Mouse (Mus musculus) layer of hippocampus, postnatal 25 days (tissue): ENCODE measurements around the gene Mrpl54. TPM values are rescaled to one million over a fixed set of nuclear protein-coding genes. Genes with fewer than 3 reads are reported as not detected.
A peak's percentile ranks its signal among the peaks of the same experiment; 100 is the strongest.

Experiments used
- DNase-seq, 2 experiments: peaks; one replicate each; pipeline ENCODE4 v3.0.0; 2022; ENCODE audit warnings: mixed read lengths in 2 of 2, low spot score in 1 of 2; ENCODE audit errors: extremely low spot score in 1 of 2
- total RNA-seq, 2 experiments: library from RNA; stranded (reverse); gene quantifications; 2 replicates each; pipeline ENCODE4 v1.2.3; 2021

Gene Mrpl54
- total RNA-seq, 2 experiments from 2014 or later: 38.6 to 44.0 TPM

DNA sequence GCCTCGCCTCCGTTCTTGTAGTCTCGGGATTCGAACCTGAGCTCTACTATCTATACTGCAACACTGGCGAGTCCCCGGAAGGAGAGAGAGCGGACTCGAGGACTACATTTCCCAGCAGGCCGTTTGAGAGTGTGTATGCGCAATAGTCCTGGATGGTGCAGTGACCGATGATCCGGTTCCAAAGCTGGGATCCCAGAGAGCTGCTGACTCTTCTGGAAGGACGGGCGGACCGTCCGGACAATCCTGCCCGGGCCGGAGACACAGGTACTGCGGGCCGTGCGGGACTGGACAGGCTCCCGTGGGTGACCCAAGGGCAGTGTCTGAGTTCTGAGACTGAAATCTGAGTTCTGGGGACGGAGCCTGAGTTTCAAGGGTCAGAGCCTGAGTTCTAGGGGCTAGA lies 1.3 kb upstream of the Mrpl54 start:
- peak in 1 of 2 experiments; percentile 66 for DNase-seq

DNA sequence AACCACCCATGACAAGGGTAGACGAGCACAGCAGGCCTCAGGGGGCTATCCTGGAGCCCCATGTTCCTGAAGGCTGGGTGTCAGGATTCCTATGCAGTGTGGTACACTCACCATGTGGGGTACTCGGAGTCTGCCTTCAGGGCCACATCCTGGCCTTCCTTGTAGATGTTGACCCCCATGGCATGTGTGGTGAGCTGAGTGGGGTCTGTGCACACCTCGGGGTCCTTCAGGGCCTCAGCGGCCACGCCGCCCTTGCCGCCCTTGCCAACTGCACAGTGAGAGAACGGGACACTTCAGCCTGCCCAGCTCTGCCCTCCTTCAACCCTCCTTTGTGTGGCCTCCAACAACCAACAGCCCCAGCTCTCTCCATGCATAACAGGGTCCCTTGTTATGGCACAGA lies 1.2 kb downstream of the Mrpl54 start:
- DNase-seq: no peak

DNA sequence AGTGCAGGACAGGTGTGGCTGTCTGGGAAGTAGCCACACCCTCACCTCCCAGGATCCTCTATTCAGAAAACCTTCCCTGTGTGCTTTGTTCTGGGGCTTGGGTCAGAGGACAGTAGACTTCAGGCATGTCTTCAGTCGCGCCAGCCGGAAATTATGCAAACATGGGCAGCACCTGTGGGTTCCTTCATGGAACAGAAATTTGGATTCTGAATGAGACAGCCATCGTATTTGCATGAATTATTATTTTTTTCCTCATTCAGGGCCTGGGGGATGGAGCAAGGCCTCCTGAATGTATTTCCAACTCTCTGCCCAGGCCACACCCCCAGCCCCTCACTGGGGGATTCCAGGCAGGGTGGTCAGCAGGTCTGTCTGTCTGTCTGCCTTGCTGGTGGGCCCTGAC lies 5.7 kb downstream of the Mrpl54 start:
- DNase-seq: no peak

DNA sequence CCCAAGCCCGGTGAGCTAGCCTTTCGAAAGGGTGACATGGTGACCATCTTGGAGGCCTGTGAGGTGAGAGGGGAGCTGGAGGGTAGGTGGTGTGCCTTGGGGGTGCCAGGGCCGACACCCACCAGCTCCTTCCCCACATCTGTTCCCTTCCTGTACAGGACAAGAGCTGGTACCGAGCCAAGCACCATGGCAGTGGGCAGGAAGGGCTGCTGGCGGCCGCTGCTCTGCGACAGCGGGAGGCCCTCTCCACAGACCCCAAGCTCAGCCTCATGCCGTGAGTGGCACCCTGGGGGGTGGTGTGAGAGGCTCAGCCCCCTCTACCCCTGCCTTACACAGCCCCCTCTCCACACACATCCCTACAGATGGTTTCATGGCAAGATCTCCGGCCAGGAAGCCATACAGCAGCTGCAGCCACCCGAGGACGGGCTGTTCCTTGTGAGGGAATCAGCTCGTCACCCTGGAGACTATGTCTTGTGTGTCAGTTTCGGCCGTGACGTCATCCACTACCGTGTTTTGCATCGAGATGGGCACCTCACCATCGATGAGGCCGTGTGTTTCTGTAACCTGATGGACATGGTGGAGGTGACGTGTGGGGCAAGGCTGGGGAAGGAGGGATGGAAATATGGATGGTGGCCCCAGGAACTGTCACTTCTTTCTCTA lies 7.4 kb downstream of the Mrpl54 start:
- no peak for DNase-seq

DNA sequence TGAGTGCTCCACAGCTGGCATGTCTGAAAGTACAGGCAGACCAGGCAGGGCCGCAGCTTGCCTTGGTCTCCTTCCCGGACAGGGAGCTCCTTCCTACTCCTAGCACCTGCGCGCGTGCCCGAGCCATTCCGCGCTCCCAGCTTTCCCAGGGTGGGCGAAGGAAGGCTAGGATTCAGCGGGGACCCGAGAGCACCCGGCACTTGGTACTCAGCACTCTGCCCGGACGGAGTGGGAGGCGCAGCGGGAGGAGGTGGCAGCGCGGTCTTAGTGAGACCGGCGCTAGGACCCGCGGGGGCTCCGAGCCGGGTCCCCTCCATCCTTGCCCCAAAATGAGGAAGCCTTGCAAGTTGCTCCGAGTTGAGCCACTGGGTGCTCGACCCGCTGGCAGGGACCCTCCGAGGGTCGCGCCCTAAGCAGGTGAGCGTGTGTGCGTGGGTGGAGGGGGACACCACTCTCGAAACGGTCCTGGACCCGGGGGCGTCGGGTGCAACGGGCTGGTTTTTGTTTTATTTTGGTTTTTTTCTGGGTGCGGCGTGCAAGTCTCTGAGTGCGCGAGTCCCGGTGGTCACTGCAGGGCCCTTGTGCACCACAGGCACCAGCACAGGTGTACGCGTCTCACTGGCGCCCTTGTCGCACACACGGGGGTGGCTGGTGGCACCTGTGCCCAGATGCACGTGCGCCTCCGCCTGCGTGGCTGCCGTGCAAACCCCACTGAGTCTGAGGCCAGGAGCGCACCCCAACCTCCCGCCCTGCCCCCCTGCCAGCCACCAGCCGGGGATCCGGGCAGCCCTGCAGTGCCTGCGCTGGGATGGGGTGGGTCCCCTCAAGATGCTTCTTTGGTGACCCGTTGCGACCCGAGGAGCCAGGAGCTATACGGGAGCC lies 9.3 kb downstream of the Mrpl54 start:
- peak in 1 of 2 experiments; percentile 56 for DNase-seq

DNA sequence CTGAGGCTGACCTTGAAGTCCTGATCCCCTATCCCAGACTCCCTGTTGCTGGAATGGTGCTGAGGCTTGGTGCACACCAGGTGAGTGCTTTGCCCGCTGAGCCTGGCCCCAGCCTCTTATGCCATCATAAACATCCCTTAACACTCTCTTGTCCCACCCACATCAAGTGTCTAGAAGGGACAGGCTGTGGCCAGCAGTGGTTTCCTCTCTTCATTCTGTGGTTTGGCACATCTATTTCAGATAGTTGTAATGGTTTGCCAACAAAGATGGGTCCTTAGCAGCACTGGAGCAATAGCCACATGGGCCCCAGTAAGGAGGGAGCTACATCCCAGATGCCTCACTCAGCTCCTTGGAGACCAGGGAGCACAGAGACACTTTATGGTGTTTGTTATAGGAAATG lies 11.8 kb downstream of the Mrpl54 start:
- DNase-seq: no peak

DNA sequence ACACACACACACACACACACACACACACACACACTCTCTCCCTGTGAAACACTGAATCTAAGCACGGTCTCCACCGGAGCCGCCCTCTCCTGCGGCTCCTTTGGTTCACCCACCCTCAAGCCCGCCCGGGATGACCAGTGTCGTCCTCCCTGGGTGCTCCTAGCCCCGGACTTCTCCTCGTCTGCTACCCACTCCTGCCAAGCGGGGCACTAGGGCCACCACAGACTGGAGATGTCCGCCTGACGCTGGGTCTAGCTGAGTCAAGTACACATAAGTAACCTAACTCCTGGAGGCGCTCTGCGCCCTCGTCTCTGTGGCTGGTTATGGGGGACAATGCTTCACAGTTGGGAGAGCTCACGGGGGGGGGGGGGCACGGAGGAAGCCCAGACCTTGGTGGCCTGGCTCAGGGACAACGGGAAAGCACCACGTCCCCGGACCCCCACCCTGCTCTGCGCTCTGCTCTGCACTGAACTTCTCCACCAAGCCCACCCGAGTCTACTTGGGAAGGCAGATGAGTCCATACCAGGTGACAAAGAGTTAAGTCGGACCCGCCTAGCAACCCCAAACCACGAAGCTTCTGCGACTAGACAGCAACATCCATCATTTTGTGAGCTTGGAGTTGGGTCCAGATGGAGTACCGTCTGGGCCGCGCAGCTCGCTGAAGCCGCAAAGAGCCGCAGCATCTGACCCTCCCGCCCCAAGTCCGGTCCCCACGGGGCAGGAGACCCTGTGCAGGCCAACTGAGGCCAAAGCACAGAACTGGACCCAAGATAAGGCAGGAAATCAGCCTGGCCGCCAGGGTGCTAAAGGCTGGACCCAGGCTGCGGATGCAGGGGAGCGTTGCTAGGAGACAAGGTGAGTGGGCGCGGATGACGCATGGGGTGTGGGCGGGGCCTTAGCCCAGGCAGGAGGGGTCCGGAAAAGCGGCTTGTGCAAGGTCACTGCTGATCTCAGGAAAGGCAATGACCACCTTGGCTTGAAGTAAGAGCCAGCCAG lies 14.0 kb downstream of the Mrpl54 start, which contains the start of gene Matk:
Gene Matk (plus strand): TSS at position 512 of the 996 bp plus-strand sequence.
- DNase-seq: peak; percentile 78 to 84

DNA sequence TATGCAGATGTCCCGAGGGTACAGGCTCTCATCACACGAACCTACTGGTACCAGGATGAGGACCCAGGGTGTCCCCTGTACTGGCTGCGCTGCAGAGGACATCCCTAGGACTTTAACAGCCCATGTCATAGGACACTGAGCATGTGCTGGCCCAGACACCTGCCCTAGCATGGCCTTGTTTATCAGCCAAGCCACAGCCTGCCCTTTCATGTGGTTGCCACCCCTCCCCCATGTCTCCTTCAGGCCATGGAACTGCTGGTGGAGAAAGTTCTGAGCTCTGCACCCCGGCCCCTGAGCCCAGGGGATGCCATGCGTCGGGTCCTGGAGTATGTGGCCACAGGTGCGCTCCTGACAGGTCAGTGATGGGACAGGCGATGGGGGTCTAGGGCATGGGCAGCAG lies 17.3 kb downstream of the Mrpl54 start:
- DNase-seq: no peak

DNA sequence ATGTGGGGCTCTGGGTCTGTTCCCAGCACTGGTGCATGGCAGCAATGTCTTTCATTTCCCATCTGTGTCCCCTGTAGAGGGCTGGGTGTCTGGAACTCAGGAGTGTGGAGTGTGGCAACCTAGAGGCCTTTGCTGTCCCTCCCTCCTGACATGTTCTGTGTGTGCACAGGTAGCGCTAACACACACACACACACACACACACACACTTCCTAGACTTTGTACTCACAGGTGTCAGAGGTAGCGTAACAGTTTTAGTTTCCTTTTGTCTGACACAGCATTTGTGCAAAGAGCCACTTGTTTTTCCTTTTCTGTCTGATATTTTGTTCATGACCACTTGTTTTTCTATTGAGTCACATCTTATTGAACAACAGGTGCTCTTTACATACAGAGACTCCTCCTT lies 18.9 kb downstream of the Mrpl54 start:
- no peak for DNase-seq

DNA sequence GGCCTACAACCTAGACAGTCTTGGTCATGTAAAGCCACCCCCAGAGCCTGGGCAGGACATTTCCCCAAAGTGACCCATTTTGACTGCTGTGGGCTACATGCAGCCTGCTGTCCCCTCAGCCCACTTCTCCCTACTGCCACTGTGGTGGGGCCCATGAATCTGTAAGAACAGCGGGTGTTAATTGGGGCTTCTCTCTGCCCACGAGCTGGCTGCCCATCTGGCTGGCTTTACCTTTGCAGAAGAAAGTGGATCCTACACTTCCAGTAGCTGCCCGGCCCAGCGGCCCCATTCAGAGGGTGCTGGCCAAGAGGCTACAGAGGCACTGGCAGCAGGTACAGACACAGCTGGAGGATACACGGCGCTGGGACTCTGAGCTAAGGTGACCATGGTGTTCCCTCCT lies 21.6 kb downstream of the Mrpl54 start:
- DNase-seq: no peak

DNA sequence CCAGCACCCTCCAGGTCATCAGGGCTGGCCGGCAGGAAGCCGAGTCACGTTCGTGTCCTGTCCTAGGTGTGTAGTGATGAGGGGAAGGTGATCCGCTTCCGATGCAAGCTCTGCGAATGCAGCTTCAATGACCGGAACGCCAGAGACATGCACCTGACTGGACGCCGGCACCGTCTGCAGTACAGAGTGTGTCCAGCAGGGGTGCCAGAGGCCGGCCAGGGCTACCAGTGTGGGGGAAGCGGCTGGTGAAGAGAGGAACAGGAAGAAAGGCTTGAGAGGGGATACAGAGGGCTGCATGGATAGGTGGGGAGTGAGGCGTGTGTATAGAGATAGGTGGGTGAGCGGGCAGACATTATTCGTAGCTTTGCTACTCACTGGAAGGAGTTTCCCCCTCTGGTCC lies 22.1 kb downstream of the Mrpl54 start:
- DNase-seq: peak; percentile 75 to 91

DNA sequence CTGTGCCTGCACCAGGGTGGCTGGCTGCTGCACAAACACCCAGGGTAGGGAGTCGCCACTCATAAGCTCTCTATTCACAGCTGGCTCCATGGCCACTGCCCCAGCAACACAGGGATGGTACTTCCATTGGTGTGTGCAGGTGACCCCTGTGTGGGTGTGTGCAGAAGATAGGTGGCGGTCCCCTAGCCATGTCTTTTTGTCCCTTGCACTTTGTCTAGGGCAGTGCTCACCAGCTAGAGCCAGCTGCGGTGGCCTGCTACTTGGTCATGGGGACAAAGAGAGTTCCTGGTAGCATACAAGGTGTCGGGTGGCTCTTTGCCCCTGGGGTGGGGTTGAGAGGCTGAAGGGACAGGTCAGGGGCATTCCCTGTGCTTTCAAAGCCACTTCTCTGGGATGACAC lies 22.6 kb downstream of the Mrpl54 start:
- no peak for DNase-seq

DNA sequence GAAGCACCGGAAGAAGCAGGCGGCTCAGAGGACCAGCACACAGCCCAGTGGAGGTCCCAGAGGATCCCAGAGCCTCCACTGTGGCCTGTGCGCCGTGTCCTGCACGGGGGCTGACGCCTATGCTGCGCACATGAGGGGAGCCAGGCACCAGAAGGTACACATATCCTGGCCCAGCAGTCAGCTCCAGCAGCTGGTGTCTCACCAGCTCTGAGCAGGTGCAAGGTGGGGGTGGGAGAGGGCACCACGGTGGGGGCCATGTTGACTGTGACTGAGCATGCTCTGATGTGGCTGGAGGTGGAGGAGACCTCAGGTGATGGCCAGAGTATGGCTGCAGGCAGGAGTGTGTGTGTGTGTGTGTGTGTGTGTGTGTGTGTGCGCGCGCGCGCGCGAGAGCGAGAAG lies 24.7 kb downstream of the Mrpl54 start:
- DNase-seq: peak in 1 of 2 experiments; percentile 5

DNA sequence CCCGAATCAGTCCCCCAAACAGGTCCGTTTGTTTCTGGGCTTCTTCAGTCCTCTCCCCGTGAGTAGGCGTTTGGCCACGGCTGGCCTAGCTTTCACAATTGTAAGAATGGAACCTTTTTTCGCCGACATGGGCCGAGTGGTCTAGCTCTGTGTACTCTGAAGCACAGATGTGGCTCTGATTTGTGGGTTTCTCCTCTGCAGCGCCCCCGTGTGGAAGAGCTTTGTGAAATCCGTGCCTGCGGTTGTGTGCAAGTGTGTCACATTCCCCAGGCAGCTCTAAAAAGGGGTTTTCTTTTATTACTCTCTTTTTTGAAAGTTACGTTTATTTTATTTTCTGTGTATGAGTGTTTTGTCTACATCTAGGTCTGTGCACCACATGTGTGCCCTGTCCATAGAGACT lies 25.9 kb downstream of the Mrpl54 start:
- DNase-seq: peak in 1 of 2 experiments; percentile 84

DNA sequence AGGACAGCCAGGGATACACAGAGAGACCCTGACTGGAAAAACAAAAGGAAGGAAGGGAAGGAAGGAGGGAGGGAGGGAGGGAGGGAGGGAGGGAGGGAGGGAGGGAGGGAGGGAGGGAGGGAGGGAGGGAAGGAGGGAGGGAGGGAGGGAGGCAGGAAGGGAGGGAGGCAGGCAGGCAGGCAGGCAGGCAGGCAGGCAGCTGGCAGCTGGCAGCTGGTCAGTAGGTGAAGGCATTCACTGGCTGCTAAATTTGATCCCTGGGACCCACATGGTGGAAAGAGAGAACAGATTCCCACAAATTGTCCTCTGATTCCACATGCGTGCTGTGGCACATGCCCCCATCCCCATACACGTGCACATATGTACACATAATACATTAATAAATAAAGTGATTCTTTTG lies 28.1 kb downstream of the Mrpl54 start:
- no peak for DNase-seq

DNA sequence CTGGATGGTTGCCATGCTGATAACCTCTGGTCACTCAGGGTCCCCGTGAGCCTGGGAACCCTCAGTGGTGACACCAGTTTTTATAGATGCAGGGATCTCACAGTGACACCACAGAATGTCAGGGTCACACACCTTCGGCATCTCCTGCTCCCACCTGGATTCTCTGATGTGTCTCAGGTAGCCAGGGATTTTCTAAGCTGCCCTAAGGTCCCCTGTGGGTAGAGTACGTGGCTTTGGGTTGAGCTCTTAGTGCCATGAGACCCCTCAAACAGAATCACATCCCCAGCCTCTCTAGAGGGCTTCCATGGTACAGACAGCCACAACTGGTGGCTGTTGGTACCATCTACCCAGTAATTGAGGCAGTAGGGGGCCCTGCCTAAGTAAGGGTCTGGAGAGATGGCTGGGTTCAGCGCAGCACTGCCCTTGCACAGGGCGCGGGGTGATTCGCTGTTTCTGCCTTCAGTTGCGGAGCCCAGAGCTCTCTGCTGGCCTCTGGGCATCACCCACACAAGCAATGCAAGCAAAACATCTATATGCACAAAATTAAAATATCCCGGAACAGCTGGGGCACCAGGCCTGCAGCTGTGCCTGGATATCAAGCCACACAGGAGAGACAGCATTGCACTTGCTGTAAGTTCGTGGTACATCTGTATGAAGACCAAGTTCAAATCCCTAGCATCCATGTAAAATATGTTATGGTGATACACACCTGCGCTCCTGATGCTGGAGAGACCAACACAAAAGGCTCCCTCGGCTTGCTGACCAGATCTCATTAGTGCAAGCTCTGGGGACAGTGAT lies 30.1 kb downstream of the Mrpl54 start:
- DNase-seq: no peak

DNA sequence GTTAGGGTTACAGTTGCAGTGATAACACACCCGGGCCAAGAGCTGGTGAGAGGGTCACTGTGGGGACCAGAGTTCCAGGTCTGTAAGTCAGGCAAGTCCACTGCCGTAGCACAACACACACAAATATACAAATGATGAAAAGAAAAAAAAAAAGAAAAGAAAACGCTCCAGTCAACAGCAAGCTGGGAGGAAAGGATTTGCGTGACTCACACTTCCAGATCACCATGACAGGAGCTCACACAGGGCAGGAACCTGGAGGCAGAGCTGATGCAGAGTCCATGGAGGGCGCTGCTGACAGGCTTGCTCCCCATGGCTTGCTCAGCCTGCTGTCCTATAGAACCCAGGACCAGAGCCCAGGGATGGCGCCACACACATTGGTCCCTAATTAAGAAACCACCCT lies 32.5 kb downstream of the Mrpl54 start:
- DNase-seq: no peak

DNA sequence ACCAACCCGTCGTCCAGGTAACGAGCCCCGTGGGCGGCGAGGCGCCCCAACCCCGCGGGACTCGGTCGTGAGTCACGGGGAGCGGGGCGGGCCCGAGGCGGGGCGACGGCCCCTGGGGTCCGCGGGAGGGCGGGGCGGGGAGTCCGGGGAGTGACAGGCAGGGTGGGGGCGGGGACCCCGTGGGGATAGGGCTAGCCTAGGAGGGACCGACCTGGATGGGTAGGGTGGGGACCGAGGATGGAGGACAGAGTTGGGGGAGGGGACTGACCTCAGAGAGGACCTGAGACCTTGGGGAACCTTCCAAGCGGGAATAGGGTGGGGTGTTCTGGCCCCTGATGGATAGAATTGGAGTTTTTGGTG lies 33.5 kb downstream of the Mrpl54 start:
- no peak for DNase-seq

DNA sequence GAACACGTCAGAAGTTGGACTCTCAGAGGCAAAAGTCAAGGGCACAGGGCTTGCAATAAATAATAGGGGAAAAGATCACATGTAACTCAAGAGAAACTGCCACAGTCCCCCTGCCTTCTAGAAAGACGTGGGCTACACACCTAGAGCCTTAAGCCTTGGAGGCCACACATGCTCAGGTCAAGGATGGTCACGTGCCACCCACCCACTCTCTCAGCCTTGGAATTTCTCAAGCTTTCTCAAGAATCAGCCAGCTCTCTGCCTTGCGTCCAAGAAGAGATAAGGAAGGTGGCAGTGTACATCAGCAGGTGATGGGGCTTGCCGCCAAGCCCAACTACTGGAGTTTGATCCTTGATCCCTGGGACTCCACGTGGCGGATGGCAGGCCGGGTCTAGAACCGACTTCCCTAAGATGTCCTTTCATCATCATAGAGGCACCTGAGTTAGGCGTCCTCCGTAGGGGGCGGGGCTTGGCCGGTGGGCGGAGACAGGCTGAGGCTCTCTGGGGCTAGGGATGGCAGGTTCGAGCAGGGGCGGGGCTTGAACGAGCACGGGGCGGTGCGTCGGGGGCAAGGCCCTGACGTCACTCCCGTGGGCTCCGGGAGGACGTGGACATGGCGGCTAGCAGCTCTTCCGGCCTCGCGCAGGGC lies 34.0 kb downstream of the Mrpl54 start, which contains the start of gene Zfr2:
Gene Zfr2 (plus strand): TSS at position 576 of the 646 bp plus-strand sequence.
- peak; percentile 83 to 84 for DNase-seq
